Mouse (Mus musculus) kidney, postnatal 0 days (tissue): Measurements from ENCODE around the gene Emc3. TPM values are rescaled to one million over a fixed set of nuclear protein-coding genes. Genes with fewer than 3 reads are reported as not detected.

ENCODE experiments used
- ATAC-seq: fragments of 200-750 bp; cut with Nextera tagmentation; replicated peaks from 2 replicates; pipeline ENCODE4 v1.8.0; 2017; ENCODE audit warnings: low read depth, moderate number of reproducible peaks, moderate TSS enrichment, moderate library complexity; ENCODE audit not compliant: low FRiP score
- DNase-seq: peaks from one replicate; pipeline ENCODE4 v3.0.0-alpha.2; 2016; ENCODE audit warnings: low spot score
- H3K27ac ChIP-seq: fragments of 300-500 bp; sonication (generic); 2 replicates; pipeline ENCODE4 v1.5.1; 2014; ENCODE audit warnings: mild to moderate bottlenecking
- H3K27me3 ChIP-seq: fragments of 300-500 bp; sonication (generic); 2 replicates; pipeline ENCODE4 v1.6.1; 2014; ENCODE audit warnings: low read length, mixed read lengths; ENCODE audit not compliant: insufficient read depth
- H3K36me3 ChIP-seq: fragments of 300-500 bp; sonication (generic); 2 replicates; pipeline ENCODE4 v1.6.1; 2014; ENCODE audit warnings: low read length, mixed read lengths; ENCODE audit not compliant: insufficient read depth
- H3K4me1 ChIP-seq: fragments of 300-500 bp; sonication (generic); replicated peaks from 2 replicates; pipeline ENCODE4 v1.6.1; 2014; ENCODE audit warnings: antibody characterized with exemption, low read length, mixed read lengths; ENCODE audit not compliant: insufficient read depth
- H3K4me2 ChIP-seq: fragments of 300-500 bp; sonication (generic); 2 replicates; pipeline ENCODE4 v1.6.1; 2014; ENCODE audit warnings: mild to moderate bottlenecking, low read length, moderate library complexity, mixed read lengths
- H3K4me3 ChIP-seq: fragments of 300-500 bp; sonication (generic); replicated peaks from 2 replicates; pipeline ENCODE4 v1.5.1; 2014; ENCODE audit warnings: low read depth, low read length
- H3K9ac ChIP-seq: fragments of 300-500 bp; sonication (generic); 2 replicates; pipeline ENCODE4 v1.6.1; 2014; ENCODE audit warnings: low read depth, low read length
- H3K9me3 ChIP-seq: fragments of 300-500 bp; sonication (generic); replicated peaks from 2 replicates; pipeline ENCODE4 v1.6.1; 2016; ENCODE audit warnings: low read length, inconsistent platforms, mixed read lengths
- CTCF ChIP-seq: IDR thresholded peaks from 2 replicates; pipeline ENCODE4 v1.5.1; 2016; ENCODE audit warnings: antibody characterized with exemption, low read depth, mild to moderate bottlenecking, moderate library complexity
- WGBS: fragments of 180-500 bp; shearing (Covaris S2); extraction: QIAGEN DNeasy Blood & Tissue Kit; methylation state at CpG from one replicate; pipeline ENCODE4 v1.1.7; 2014; 5-methylcytosine and 5-hydroxymethylcytosine counted together
- microRNA-seq: library from miRNA; unstranded; fragments of <30 nt; microRNA quantifications from one replicate; pipeline ENCODE4, GENCODE M21; 2016
- polyA plus RNA-seq: library from polyadenylated mRNA; unstranded; fragments of >200 nt; fragmentation: Nextera tagmentation; extraction: Ambion mirVana; gene quantifications from 2 replicates; pipeline ENCODE4 v1.2.1, GENCODE M21; 2015

Gene Emc3
- polyA plus RNA-seq, 1 experiment from 2014 or later, result 114 TPM

DNA sequence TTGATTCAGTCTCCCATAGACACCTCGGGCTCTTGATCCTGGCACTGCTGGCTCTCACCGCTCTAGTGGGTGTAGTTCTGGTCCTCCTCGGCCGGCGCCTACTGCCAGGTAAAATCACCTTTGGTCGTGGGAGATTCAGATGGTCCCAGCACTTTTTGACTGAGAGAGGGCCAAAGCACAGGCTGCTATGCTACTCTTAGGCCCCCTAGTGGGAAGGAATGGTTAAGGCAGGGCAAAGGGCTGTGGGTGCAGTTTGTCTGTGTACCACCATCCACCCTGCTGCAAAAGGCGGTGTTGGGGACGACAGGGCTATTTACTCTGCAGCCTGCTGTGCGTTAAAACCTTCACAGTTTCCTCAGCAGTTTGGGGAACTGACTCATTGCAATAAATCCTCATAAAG is 62.4 kb downstream of the Emc3 start:
- 8% methylated on average over 9 of the region's 9 CpGs for WGBS
- Histone ChIP-seq H3K27me3 (no peaks in the 10 kb centered on the region), H3K36me3 (no peaks in the 10 kb centered on the region), H3K4me1 (peaks cover 26% of the 10 kb centered on the region; the same call in 1 of the 2 replicates), H3K9ac (peak overlapping the region; percentile 29; the same call in 1 of the 2 replicates), H3K27ac (no peak overlapping the region), H3K4me3 (peak overlapping the region; percentile 33), H3K9me3 (no peaks in the 10 kb centered on the region), H3K4me2 (peak overlapping the region; percentile 72)
- peak; percentile 70; the same call in 1 of the 2 replicates for TF ChIP-seq CTCF
- DNase-seq, result peak; percentile 87
- peak; percentile 67 for ATAC-seq

DNA sequence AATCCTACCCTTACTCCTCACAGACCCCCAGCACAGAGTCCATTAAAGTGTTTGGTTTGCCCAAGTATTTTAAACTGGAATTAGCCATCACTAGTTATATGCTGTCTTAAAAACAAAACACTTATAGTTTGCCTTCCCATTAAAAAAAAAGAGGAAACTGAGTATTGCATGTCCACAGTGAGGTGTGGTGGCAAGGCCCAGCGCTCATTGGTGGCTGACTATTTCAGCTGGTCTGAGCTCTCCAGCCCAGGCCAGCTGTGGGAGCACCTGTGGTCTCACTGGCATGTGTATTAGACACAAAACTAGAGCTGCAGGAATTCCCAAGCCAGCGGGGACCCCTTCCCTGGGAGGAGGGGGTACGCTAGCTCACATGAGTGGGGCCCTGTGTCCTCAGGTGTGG is 62.9 kb downstream of the Emc3 start:
- H3K27me3 ChIP-seq, result no peaks in the 10 kb centered on the region
- H3K36me3 ChIP-seq, result no peaks in the 10 kb centered on the region
- H3K4me2 ChIP-seq, result peak overlapping the region; percentile 72; the same call in 1 of the 2 replicates
- no peak for TF ChIP-seq CTCF
- H3K27ac ChIP-seq, result no peak overlapping the region; the same call in 1 of the 2 replicates
- ATAC-seq (no peak), DNase-seq (no peak)
- no peak overlapping the region for H3K4me3 ChIP-seq
- H3K9ac ChIP-seq, result no peak overlapping the region
- WGBS, result 73% methylated on average over 3 of the region's 3 CpGs
- H3K9me3 ChIP-seq, result no peaks in the 10 kb centered on the region
- peaks cover 26% of the 10 kb centered on the region; the same call in 1 of the 2 replicates for H3K4me1 ChIP-seq

DNA sequence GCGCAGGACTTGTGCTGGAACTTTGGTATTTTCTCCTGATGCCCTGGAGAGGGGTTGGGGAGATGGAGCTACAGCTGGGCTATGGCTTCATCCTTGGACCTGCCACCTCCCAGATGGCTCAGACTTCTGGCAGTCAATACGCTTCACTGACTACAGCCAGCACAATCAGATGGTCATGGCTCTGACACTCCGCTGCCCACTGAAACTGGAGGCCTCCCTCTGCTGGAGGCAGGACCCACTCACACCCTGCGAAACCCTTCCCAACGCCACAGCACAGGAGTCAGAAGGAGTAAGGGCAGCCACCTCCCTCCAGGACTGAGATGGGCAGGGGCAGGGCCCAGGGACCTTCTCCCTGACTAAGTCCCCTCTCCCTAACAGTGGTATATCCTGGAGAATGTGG is 65.8 kb downstream of the Emc3 start:
- Histone ChIP-seq H3K27ac (no peak overlapping the region), H3K4me1 (0 out of 2 replicates have a peak, but pooled peaks cover 5% of the 10 kb centered on the region), H3K27me3 (no peaks in the 10 kb centered on the region), H3K9ac (no peak overlapping the region), H3K4me2 (no peak overlapping the region), H3K4me3 (no peak overlapping the region), H3K9me3 (no peaks in the 10 kb centered on the region), H3K36me3 (no peaks in the 10 kb centered on the region)
- WGBS, result 32% methylated on average over 5 of the region's 5 CpGs
- DNase-seq, result peak; percentile 74
- peak; percentile 82 for TF ChIP-seq CTCF
- peak; percentile 68 for ATAC-seq

Small RNA genes within 50 kb of the gene (microRNA-seq; reads per million reads assigned to microRNA genes)
- gene Gm23365, result not detected

Other genes with a start within 250 kb of the Emc3 start
- not detected in 2 replicates for gene Cpne9, start 249.3 kb downstream of the Emc3 start, polyA plus RNA-seq
- 12.2 and 12.5 TPM in 2 replicates for gene Brpf1, start 224.5 kb downstream of the Emc3 start, polyA plus RNA-seq
- gene Ogg1, start 204.7 kb downstream of the Emc3 start, polyA plus RNA-seq, result 14.0 TPM in 2 replicates
- gene Camk1, start 187.7 kb downstream of the Emc3 start, polyA plus RNA-seq, result 90.6 and 99.7 TPM in 2 replicates
- 37.9 and 39.9 TPM in 2 replicates for gene Tada3, start 153.8 kb downstream of the Emc3 start, polyA plus RNA-seq
- 375 and 420 TPM in 2 replicates for gene Arpc4, start 153.5 kb downstream of the Emc3 start, polyA plus RNA-seq
- 1.5 and 2.0 TPM in 2 replicates for gene Ttll3, start 142.4 kb downstream of the Emc3 start, polyA plus RNA-seq
- 24.4 and 30.5 TPM in 2 replicates for gene Rpusd3, start 112.3 kb downstream of the Emc3 start, polyA plus RNA-seq
- 0.17 and 0.23 TPM in 2 replicates for gene Cidec, start 95.9 kb downstream of the Emc3 start, polyA plus RNA-seq
- gene Jagn1, start 89.1 kb downstream of the Emc3 start, polyA plus RNA-seq, result 111 and 114 TPM in 2 replicates
- gene Il17re, start 73.2 kb downstream of the Emc3 start, polyA plus RNA-seq, result 10.9 and 11.1 TPM in 2 replicates
- 28.0 and 28.8 TPM in 2 replicates for gene Il17rc, start 60.2 kb downstream of the Emc3 start, polyA plus RNA-seq
- 25.7 and 28.7 TPM in 2 replicates for gene Creld1, start 48.4 kb downstream of the Emc3 start, polyA plus RNA-seq
- gene Prrt3, start 29.7 kb downstream of the Emc3 start, polyA plus RNA-seq, result 0.52 and 0.55 TPM in 2 replicates
- gene Fancd2, start within 50 bp of the Emc3 start, polyA plus RNA-seq, result 3.0 and 5.1 TPM in 2 replicates
- 1.6 TPM in 2 replicates for gene Fancd2os, start 69.1 kb upstream of the Emc3 start, polyA plus RNA-seq
- 236 and 242 TPM in 2 replicates for gene Brk1, start 73.1 kb upstream of the Emc3 start, polyA plus RNA-seq
- 33.5 and 36.9 TPM in 2 replicates for gene Vhl, start 92.3 kb upstream of the Emc3 start, polyA plus RNA-seq
- 5.3 and 6.7 TPM in 2 replicates for gene Irak2, start 106.8 kb upstream of the Emc3 start, polyA plus RNA-seq
- 0.78 and 0.95 TPM in 2 replicates for gene Tatdn2, start 165.4 kb upstream of the Emc3 start, polyA plus RNA-seq
- gene Ghrl, start 188.2 kb upstream of the Emc3 start, polyA plus RNA-seq, result not detected in 2 replicates
- gene Sec13, start 209.1 kb upstream of the Emc3 start, polyA plus RNA-seq, result 216 and 238 TPM in 2 replicates